Mouse (Mus musculus) stomach, embryonic 14.5 days (tissue): ENCODE measurements at regions not wholly inside any gene's neighbourhood (a gene's known extent, or its start where the extent isn't known, plus 50 kb on each side); places are given as distances from the start of the nearest gene placed in this dataset.
A peak's percentile ranks its signal among the peaks of the same experiment; 100 is the strongest.

Experiments
- ATAC-seq: fragments of 200-750 bp; cut with Nextera tagmentation; 2 replicates; pipeline ENCODE4 v1.8.0; 2017; ENCODE audit warnings: low read depth, moderate TSS enrichment; ENCODE audit not compliant: insufficient number of reproducible peaks, insufficient read depth, low FRiP score
- H3K27ac ChIP-seq: fragments of 300-500 bp; sonication (generic); 2 replicates; pipeline ENCODE4 v1.5.1; 2014; ENCODE audit warnings: mild to moderate bottlenecking, low read length, moderate library complexity, mixed read lengths
- H3K27me3 ChIP-seq: fragments of 300-500 bp; sonication (generic); 2 replicates; pipeline ENCODE4 v1.6.1; 2014; ENCODE audit warnings: low read length, control low read depth, mixed read lengths; ENCODE audit not compliant: control insufficient read depth, insufficient read depth
- H3K36me3 ChIP-seq: fragments of 300-500 bp; sonication (generic); 2 replicates; pipeline ENCODE4 v1.6.1; 2014; ENCODE audit warnings: mild to moderate bottlenecking, control low read depth, low read length, moderate library complexity, mixed read lengths; ENCODE audit not compliant: control insufficient read depth, insufficient read depth
- H3K4me1 ChIP-seq: fragments of 300-500 bp; sonication (generic); 2 replicates; pipeline ENCODE4 v1.6.1; 2014; ENCODE audit warnings: low read length, control low read depth, mixed read lengths; ENCODE audit not compliant: control insufficient read depth, insufficient read depth
- H3K4me2 ChIP-seq: fragments of 300-500 bp; sonication (generic); replicated peaks from 2 replicates; pipeline ENCODE4 v1.6.1; 2014; ENCODE audit warnings: low read depth, low read length, control low read depth
- H3K4me3 ChIP-seq: fragments of 300-500 bp; sonication (generic); 2 replicates; pipeline ENCODE4 v1.5.1; 2014; ENCODE audit warnings: low read depth, low read length, control low read depth
- H3K9ac ChIP-seq: fragments of 300-500 bp; sonication (generic); replicated peaks from 2 replicates; pipeline ENCODE4 v1.6.1; 2014; ENCODE audit warnings: low read depth, mild to moderate bottlenecking, control low read depth, low read length, moderate library complexity, mixed read lengths
- H3K9me3 ChIP-seq: fragments of 300-500 bp; sonication (generic); 2 replicates; pipeline ENCODE4 v1.6.1; 2016; ENCODE audit warnings: low read depth, low read length, control low read depth; ENCODE audit not compliant: control insufficient read depth
- WGBS: fragments of 180-500 bp; shearing (Covaris S2); extraction: QIAGEN DNeasy Blood & Tissue Kit; methylation state at CpG from one replicate; pipeline ENCODE4 v1.1.7; 2014; 5-methylcytosine and 5-hydroxymethylcytosine counted together

- 52% methylated on average over 2 of the region's 2 CpGs for WGBS
- Histone ChIP-seq H3K27me3 (no peaks in the 10 kb centered on the region), H3K4me3 (no peak overlapping the region), H3K36me3 (no peaks in the 10 kb centered on the region), H3K9ac (no peak overlapping the region), H3K4me1 (0 out of 2 replicates have a peak, but pooled peaks cover 3% of the 10 kb centered on the region), H3K27ac (no peak overlapping the region), H3K4me2 (no peak overlapping the region), H3K9me3 (no peaks in the 10 kb centered on the region)
- no peak for ATAC-seq
These were observed 74.6 kb upstream of the Pcsk6 start for GRCm38 (mm10) chr7:65786916-65787315.

GRCm38 (mm10) chr7:65787849-65788248 is 73.7 kb upstream of the Pcsk6 start:
- Histone ChIP-seq H3K4me1 (0 out of 2 replicates have a peak, but pooled peaks cover 3% of the 10 kb centered on the region), H3K9me3 (no peaks in the 10 kb centered on the region), H3K4me2 (no peak overlapping the region), H3K27ac (no peak overlapping the region), H3K9ac (no peak overlapping the region), H3K27me3 (no peaks in the 10 kb centered on the region), H3K36me3 (no peaks in the 10 kb centered on the region), H3K4me3 (no peak overlapping the region)
- no peak for ATAC-seq
- 90% methylated on average over 5 of the region's 5 CpGs for WGBS

GRCm38 (mm10) chr7:65790264-65790663 is 71.3 kb upstream of the Pcsk6 start:
- WGBS: 61% methylated on average over 6 of the region's 6 CpGs
- 0 out of 2 replicates have a peak, but pooled peaks have one; percentile 34 for ATAC-seq
- 0 out of 2 replicates have a peak, but pooled peaks cover 3% of the 10 kb centered on the region for H3K4me1 ChIP-seq
- no peaks in the 10 kb centered on the region for H3K36me3 ChIP-seq
- no peak overlapping the region for H3K9ac ChIP-seq
- no peaks in the 10 kb centered on the region for H3K9me3 ChIP-seq
- no peaks in the 10 kb centered on the region for H3K27me3 ChIP-seq
- no peak overlapping the region for H3K27ac ChIP-seq
- H3K4me3 ChIP-seq: no peak overlapping the region
- no peak overlapping the region for H3K4me2 ChIP-seq

- H3K36me3 ChIP-seq: no peaks in the 10 kb centered on the region
- 84% methylated on average over 10 of the region's 10 CpGs for WGBS
- ATAC-seq: no peak
- H3K27ac ChIP-seq: no peak overlapping the region
- no peak overlapping the region for H3K9ac ChIP-seq
- H3K27me3 ChIP-seq: no peaks in the 10 kb centered on the region
- H3K4me3 ChIP-seq: no peak overlapping the region
- H3K9me3 ChIP-seq: no peaks in the 10 kb centered on the region
- 0 out of 2 replicates have a peak, but pooled peaks cover 3% of the 10 kb centered on the region for H3K4me1 ChIP-seq
- H3K4me2 ChIP-seq: no peak overlapping the region
These were observed 69.2 kb upstream of the Pcsk6 start for GRCm38 (mm10) chr7:65792187-65792823.

- H3K36me3 ChIP-seq: no peaks in the 10 kb centered on the region
- ATAC-seq: no peak
- no peak overlapping the region for H3K9ac ChIP-seq
- no peaks in the 10 kb centered on the region for H3K9me3 ChIP-seq
- no peak overlapping the region for H3K4me2 ChIP-seq
- H3K27ac ChIP-seq: no peak overlapping the region
- peaks cover 3% of the 10 kb centered on the region; the same call in 1 of the 2 replicates for H3K4me1 ChIP-seq
- WGBS: 89% methylated on average over 5 of the region's 5 CpGs
- no peaks in the 10 kb centered on the region for H3K27me3 ChIP-seq
- H3K4me3 ChIP-seq: no peak overlapping the region
These were observed 59.2 kb upstream of the Pcsk6 start for GRCm38 (mm10) chr7:65802306-65802705.

- H3K4me2 ChIP-seq: no peak overlapping the region
- H3K9ac ChIP-seq: no peak overlapping the region
- H3K36me3 ChIP-seq: no peaks in the 10 kb centered on the region
- ATAC-seq: no peak
- H3K27me3 ChIP-seq: no peaks in the 10 kb centered on the region
- peaks cover 3% of the 10 kb centered on the region; the same call in 1 of the 2 replicates for H3K4me1 ChIP-seq
- WGBS: 72% methylated on average over 8 of the region's 8 CpGs
- peak overlapping the region; percentile 17; the same call in 1 of the 2 replicates for H3K27ac ChIP-seq
- no peaks in the 10 kb centered on the region for H3K9me3 ChIP-seq
- no peak overlapping the region for H3K4me3 ChIP-seq
These were observed 58.7 kb upstream of the Pcsk6 start for GRCm38 (mm10) chr7:65802806-65803205.

GRCm38 (mm10) chr7:65803422-65804303 is 57.9 kb upstream of the Pcsk6 start:
- Histone ChIP-seq H3K9ac (no peak overlapping the region), H3K4me1 (peaks cover 3% of the 10 kb centered on the region; the same call in 1 of the 2 replicates), H3K27me3 (no peaks in the 10 kb centered on the region), H3K4me3 (no peak overlapping the region), H3K9me3 (no peaks in the 10 kb centered on the region), H3K4me2 (0 out of 2 replicates have a peak overlapping the region, but pooled peaks have one; percentile 0), H3K27ac (peak overlapping the region; percentile 17), H3K36me3 (no peaks in the 10 kb centered on the region)
- ATAC-seq: peak; percentile 78
- WGBS: 25% methylated on average over 11 of the region's 11 CpGs
